Comparison of ENCODE assay signal across 9 mouse cellular contexts in the genomic region with DNA sequence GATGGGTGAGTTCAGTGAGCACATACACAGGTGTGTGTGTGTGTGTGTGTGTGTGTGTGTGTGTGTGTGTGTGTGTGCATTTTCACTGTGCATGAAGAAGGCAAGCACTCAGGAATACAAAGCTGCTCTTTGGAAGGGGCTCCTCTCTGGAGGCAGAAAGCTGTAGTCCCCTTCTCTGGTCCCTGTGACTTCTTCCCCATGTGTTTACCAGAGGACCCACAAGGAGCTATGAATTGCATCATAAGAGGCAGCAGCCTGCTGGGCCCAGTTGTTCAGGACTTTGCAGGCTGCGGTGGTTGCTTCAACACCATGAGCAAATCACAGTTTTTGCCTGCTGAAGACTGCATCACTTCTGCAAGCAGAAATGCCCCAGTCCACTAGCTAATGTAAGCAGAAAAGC. TPM values are rescaled to one million over a fixed set of nuclear protein-coding genes. Genes with fewer than 3 reads are reported as not detected.
A peak's percentile ranks its signal among the peaks of the same experiment; 100 is the strongest.
DNase-seq lines count a peak whose midpoint lies in the region; ATAC-seq lines count a peak whose summit lies in the region.
"Had no signal": no experiment of that assay in that cellular context is flagged by ENCODE, and none has a peak within 500 bp of the region (broad histone marks: within the 10 kb centered on the region; RNA-seq: fewer than 3 reads in every experiment).

No protein-coding gene starts in this region.

- no peaks in the 10 kb centered on the region for H3K36me3 ChIP-seq in intestine, embryonic 14.5 days (ENCODE audit: control insufficient read depth, insufficient read depth, low read length)
- H3K36me3 ChIP-seq in intestine, embryonic 16.5 days (ENCODE audit: control insufficient read depth, insufficient read depth, low read length), result no peaks in the 10 kb centered on the region
- H3K36me3 ChIP-seq in midbrain, embryonic 11.5 days (ENCODE audit: control insufficient read depth, insufficient read depth, low read length), result no peaks in the 10 kb centered on the region

- H3K9me3 ChIP-seq in intestine, embryonic 14.5 days (ENCODE audit: control insufficient read depth, low read length), result no peaks in the 10 kb centered on the region
- no peaks in the 10 kb centered on the region for H3K9me3 ChIP-seq in intestine, embryonic 16.5 days (ENCODE audit: control insufficient read depth, low read length)
- no peaks in the 10 kb centered on the region for H3K9me3 ChIP-seq in midbrain, embryonic 11.5 days (ENCODE audit: control insufficient read depth, low read length)

- no peak overlapping the region for H3K27ac ChIP-seq in intestine, embryonic 14.5 days (ENCODE audit: low read depth)
- no peak overlapping the region for H3K27ac ChIP-seq in intestine, embryonic 16.5 days (ENCODE audit: low read length)
- H3K27ac ChIP-seq in midbrain, embryonic 11.5 days (ENCODE audit: low read depth, low read length), result no peak overlapping the region

- 0 out of 2 replicates have a peak, but pooled peaks cover 3% of the 10 kb centered on the region for H3K4me1 ChIP-seq in intestine, embryonic 14.5 days (replicated peaks; ENCODE audit: control insufficient read depth, insufficient read depth, low read length)
- 0 out of 2 replicates have a peak, but pooled peaks cover 10% of the 10 kb centered on the region for H3K4me1 ChIP-seq in intestine, embryonic 16.5 days (ENCODE audit: control insufficient read depth, insufficient read depth, low read length)
- H3K4me1 ChIP-seq in midbrain, embryonic 11.5 days (ENCODE audit: control insufficient read depth, insufficient read depth, low read length), result peaks cover 3% of the 10 kb centered on the region; the same call in 1 of the 2 replicates

- no peak for ATAC-seq in intestine, embryonic 14.5 days (replicated peaks; ENCODE audit: low FRiP score, low TSS enrichment, low read depth)
- no peak for ATAC-seq in intestine, embryonic 16.5 days
- no peak for ATAC-seq in midbrain, embryonic 11.5 days (ENCODE audit: low FRiP score)
- ATAC-seq in erythroid progenitor cell, adult 5-6 weeks (replicated peaks; ENCODE audit: low FRiP score, poor library complexity, severe bottlenecking), result no peak

- peaks cover 43% of the 10 kb centered on the region for H3K27me3 ChIP-seq in intestine, embryonic 14.5 days (replicated peaks; ENCODE audit: control insufficient read depth, insufficient read depth, low read length)
- H3K27me3 ChIP-seq in intestine, embryonic 16.5 days (replicated peaks; ENCODE audit: control insufficient read depth, insufficient read depth, low read length), result peaks cover 34% of the 10 kb centered on the region
- peaks cover 28% of the 10 kb centered on the region for H3K27me3 ChIP-seq in midbrain, embryonic 11.5 days (ENCODE audit: control insufficient read depth, insufficient read depth, low read length)

- H3K9ac ChIP-seq in intestine, embryonic 14.5 days (ENCODE audit: low read length), result no peak overlapping the region
- H3K9ac ChIP-seq in intestine, embryonic 16.5 days (ENCODE audit: low read depth, low read length), result no peak overlapping the region
- no peak overlapping the region for H3K9ac ChIP-seq in midbrain, embryonic 11.5 days (ENCODE audit: low read length)
- H3K9ac ChIP-seq: lung, embryonic 14.5 days had no signal

- WGBS in intestine, embryonic 14.5 days, result 42% methylated on average over 1 of the region's 1 CpGs
- 54% methylated on average over 1 of the region's 1 CpGs for WGBS in intestine, embryonic 16.5 days
- WGBS in midbrain, embryonic 11.5 days, result 16% methylated on average over 1 of the region's 1 CpGs

- H3K4me2 ChIP-seq in intestine, embryonic 14.5 days (ENCODE audit: low read length), result no peak overlapping the region; the same call in 1 of the 2 replicates
- no peak overlapping the region for H3K4me2 ChIP-seq in intestine, embryonic 16.5 days (ENCODE audit: low read depth, low read length)
- peak overlapping the region; percentile 91; the same call in 1 of the 2 replicates for H3K4me2 ChIP-seq in midbrain, embryonic 11.5 days

- no peak for DNase-seq in intestine, embryonic 14.5 days (ENCODE audit: low spot score)
- DNase-seq in frontal cortex, postnatal 36 days (ENCODE audit: low spot score in 2 of 2), result peak; percentile 38 to 57
- DNase-seq in midbrain, embryonic 11.5 days (ENCODE audit: low spot score, missing footprints), result peak; percentile 88
- DNase-seq in right cerebral cortex, postnatal 25 days, result peak; percentile 32
- DNase-seq in gastrocnemius, postnatal 14 days, result no peak
- DNase-seq in adrenal gland, adult 8-10 months, result no peak

- intact Hi-C loops in gastrocnemius, postnatal 14 days (cut with DNase I; ENCODE audit: low total_unique reads), result no loop called here

- H3K4me3 ChIP-seq in intestine, embryonic 14.5 days (ENCODE audit: low read depth, low read length), result peak overlapping the region; percentile 52; the same call in 1 of the 2 replicates
- H3K4me3 ChIP-seq in intestine, embryonic 16.5 days (ENCODE audit: low read length), result no peak overlapping the region; the same call in 1 of the 2 replicates
- peak overlapping the region; percentile 59; the same call in 1 of the 2 replicates for H3K4me3 ChIP-seq in midbrain, embryonic 11.5 days (ENCODE audit: low read depth, low read length)

RNA-seq across cellular contexts. Expression of a gene that starts 0.8 kb away (rescaled TPM):
- 2.9 and 3.1 TPM in 2 replicates for polyA plus RNA-seq in intestine, embryonic 14.5 days (2014; fragmentation: Nextera tagmentation; extraction: Ambion mirVana)
- 1.5 and 1.9 TPM in 2 replicates for polyA plus RNA-seq in intestine, embryonic 16.5 days (2015; fragmentation: Nextera tagmentation; extraction: Ambion mirVana)
- polyA plus RNA-seq in midbrain, embryonic 11.5 days (2014; fragmentation: Nextera tagmentation; extraction: Ambion mirVana), result 5.0 and 5.7 TPM in 2 replicates
- under 1 TPM; 0.69 to 0.70 TPM for total RNA-seq in gastrocnemius, postnatal 14 days (2021)
- not detected in 2 replicates for total RNA-seq in erythroid progenitor cell, adult 5-6 weeks (2015; ENCODE audit: low replicate concordance)
- total RNA-seq in erythroid progenitor cell, adult 5-6 weeks (2017; ENCODE audit: low replicate concordance), result not detected in 2 replicates
- total RNA-seq in adrenal gland, adult 8-10 months (2022), result under 1 TPM in 2 of 4 experiments, not detected in 2; 0.13 to 0.52 TPM
- polyA plus RNA-seq: lung, embryonic 14.5 days had no signal

Comparison
In these comparisons a context has a peak if more than half of its experiments do, and no peak if none do; other contexts are left out.
1. DNase-seq: peak in frontal cortex, postnatal 36 days (2 of 2), midbrain, embryonic 11.5 days (single experiment) and right cerebral cortex, postnatal 25 days (single experiment); none in intestine, embryonic 14.5 days (single experiment), gastrocnemius, postnatal 14 days (single experiment) and adrenal gland, adult 8-10 months (single experiment).